Mouse (Mus musculus): ENCODE measurements at regions not wholly inside any gene's neighbourhood (a gene's known extent, or its start where the extent isn't known, plus 50 kb on each side); places are given as distances from the start of the nearest gene placed in this dataset. TPM values are rescaled to one million over a fixed set of nuclear protein-coding genes. Genes with fewer than 3 reads are reported as not detected.

DNA sequence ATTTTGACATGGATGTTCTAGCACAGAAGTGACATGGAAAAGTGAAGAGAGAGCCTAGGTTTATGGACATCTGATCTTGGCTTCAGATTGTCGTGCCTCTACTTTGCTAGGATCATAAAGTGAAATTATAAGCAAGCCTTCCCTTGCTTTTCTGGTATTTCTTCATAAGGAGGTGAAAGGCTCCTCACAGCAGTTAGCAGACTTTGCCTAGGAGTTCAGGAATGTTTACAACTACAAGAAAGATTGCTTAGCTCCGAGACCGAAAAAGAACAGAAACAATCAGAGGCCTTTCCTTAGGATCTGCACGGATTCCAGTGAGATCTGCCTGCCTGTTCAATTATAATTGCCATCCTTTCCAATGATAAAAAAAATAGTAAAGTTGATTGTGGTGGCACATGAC, 67.8 kb upstream of the Marcks start:
- no peak for ATAC-seq

DNA sequence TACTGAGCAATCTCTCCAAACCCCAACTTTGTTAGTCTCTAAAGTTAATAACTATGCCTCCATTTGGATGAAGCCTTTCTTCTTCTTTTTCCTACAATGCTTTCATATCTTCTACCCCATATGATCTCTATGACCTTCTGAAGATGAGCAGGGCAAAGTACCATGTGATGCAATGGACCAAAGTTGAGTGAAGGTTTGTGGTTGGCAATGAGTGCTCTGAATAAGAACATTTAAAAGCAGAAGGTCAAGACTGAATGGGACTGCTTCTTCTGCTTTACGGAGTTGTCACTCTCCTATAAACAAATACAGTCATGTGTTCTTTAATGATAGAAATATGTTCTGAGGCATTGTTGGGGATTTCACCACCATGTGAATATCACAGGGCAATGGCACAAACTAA, 65.0 kb upstream of the Marcks start:
- H3K4me2 ChIP-seq = no peak overlapping the region
- no peaks in the 10 kb centered on the region for H3K9me3 ChIP-seq (replicated peaks)
- no peaks in the 10 kb centered on the region for H3K36me3 ChIP-seq
- ATAC-seq = no peak
- H3K4me1 ChIP-seq = no peaks in the 10 kb centered on the region
- no peaks in the 10 kb centered on the region for H3K27me3 ChIP-seq (replicated peaks)
- no peak overlapping the region for H3K27ac ChIP-seq
- H3K4me3 ChIP-seq = no peak overlapping the region
- 63% methylated on average over 1 of the region's 1 CpGs for WGBS (ENCODE audit: insufficient replicate concordance)
- H3K9ac ChIP-seq = no peak overlapping the region

More for the DNA sequence above, 67.8 kb upstream of the Marcks start:
- no peaks in the 10 kb centered on the region for H3K36me3 ChIP-seq
- no peak overlapping the region for H3K4me2 ChIP-seq
- H3K27ac ChIP-seq = no peak overlapping the region
- no peak overlapping the region for H3K4me3 ChIP-seq
- no peaks in the 10 kb centered on the region for H3K4me1 ChIP-seq
- H3K27me3 ChIP-seq (replicated peaks) = no peaks in the 10 kb centered on the region
- 68% methylated on average over 4 of the region's 4 CpGs for WGBS (ENCODE audit: insufficient replicate concordance)
- H3K9ac ChIP-seq = no peak overlapping the region
- H3K9me3 ChIP-seq (replicated peaks) = no peaks in the 10 kb centered on the region

DNA sequence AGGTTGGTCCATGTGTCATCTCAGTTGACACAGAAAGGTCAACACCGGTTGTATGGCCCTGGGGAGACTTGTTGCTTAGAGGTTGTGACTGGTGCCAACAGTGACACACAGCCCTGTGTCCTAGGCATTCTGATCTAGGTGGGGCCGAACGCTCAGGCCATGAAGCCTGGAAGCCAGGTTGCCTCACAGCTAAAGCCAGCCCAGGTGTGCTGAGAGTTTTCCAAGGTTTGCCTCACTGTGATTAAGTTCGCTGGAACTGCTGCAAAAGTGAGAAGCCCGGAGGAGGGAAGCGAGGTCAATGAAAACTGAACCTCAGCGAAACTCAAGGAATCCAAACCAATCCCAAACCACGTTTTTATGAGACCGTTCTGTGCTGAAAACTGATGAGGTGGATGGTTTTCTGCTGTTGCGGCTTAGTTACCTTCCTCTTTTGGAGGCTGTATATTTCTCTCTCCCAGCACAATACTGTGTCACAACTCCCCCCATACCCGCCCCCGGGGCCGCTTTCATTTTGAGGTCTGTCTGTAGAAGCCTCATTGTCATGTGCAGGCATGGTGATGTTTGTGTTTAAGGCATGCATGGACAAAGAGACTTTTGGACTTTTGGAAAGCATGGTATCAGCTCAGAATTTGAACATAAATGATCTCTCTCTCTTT, 56.2 kb upstream of the Marcks start:
- WGBS (ENCODE audit: insufficient replicate concordance) = 72% methylated on average over 13 of the region's 13 CpGs
- ATAC-seq = no peak
- no peak overlapping the region for H3K4me2 ChIP-seq
- H3K4me3 ChIP-seq = no peak overlapping the region
- H3K27ac ChIP-seq = no peak overlapping the region
- H3K9ac ChIP-seq = no peak overlapping the region
- no peaks in the 10 kb centered on the region for H3K27me3 ChIP-seq (replicated peaks)
- H3K36me3 ChIP-seq = no peaks in the 10 kb centered on the region
- no peaks in the 10 kb centered on the region for H3K4me1 ChIP-seq
- no peaks in the 10 kb centered on the region for H3K9me3 ChIP-seq (replicated peaks)

DNA sequence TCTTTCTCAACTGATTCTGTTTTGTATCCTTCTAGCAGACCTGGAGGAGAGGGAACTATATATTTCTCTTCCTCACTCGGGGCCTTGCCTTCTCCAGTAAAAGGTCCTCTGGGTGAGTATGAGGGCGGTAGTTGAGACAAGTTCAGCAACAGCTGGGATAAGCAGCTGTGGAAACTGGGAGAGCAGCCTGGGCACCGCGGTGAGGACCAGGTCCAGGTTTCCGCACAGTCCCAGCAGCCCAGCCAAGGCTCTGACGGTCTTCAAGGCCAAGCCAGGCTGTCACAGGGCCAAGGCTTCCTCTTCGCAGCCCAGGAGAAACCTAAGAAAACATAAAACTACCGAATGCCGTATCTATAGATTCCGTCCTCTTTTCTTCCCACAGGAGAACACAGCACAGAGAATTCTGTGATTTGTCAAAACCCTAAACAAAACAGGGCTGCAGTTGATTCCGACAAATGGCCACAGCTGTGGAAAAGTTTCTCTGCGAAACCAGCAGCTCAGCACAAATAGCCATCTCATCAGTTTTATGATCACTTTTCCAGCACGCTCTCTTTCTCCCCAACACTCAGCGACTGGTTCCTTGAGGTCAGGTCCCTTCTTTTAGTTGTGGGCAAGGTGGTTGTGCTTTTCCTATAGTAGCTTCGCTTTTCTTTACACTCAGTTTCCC, 55.5 kb upstream of the Marcks start:
- no peaks in the 10 kb centered on the region for H3K4me1 ChIP-seq
- H3K27ac ChIP-seq = no peak overlapping the region
- ATAC-seq = no peak
- H3K9ac ChIP-seq = no peak overlapping the region
- H3K27me3 ChIP-seq (replicated peaks) = no peaks in the 10 kb centered on the region
- H3K4me3 ChIP-seq = no peak overlapping the region
- 79% methylated on average over 15 of the region's 15 CpGs for WGBS (ENCODE audit: insufficient replicate concordance)
- no peaks in the 10 kb centered on the region for H3K9me3 ChIP-seq (replicated peaks)
- H3K36me3 ChIP-seq = no peaks in the 10 kb centered on the region
- H3K4me2 ChIP-seq = no peak overlapping the region

DNA sequence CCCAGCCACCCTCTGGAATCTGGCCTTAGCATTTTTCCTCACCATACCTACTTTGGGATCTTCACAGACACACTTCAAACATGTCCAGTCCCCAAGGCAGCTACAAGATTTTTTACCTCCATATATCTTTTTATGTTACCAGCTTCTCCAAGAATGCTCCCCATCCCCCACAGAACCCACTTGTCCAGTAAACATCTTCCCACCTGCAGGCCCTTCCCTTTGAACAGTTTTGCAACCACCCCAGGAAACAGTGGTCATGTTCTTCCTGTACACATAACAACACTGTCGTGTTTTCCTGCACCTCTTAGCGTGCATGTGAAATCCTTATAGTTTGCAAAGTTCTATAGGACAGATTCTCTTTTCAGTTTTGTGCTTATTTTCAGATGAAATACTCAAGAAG, 53.9 kb upstream of the Marcks start:
- Histone ChIP-seq H3K4me2 (no peak overlapping the region), H3K27ac (no peak overlapping the region), H3K27me3 (replicated peaks) (no peaks in the 10 kb centered on the region), H3K9ac (no peak overlapping the region), H3K9me3 (replicated peaks) (no peaks in the 10 kb centered on the region), H3K4me1 (no peaks in the 10 kb centered on the region), H3K4me3 (no peak overlapping the region), H3K36me3 (no peaks in the 10 kb centered on the region)
- no peak for ATAC-seq
- 20% methylated on average over 2 of the region's 2 CpGs for WGBS (ENCODE audit: insufficient replicate concordance)

DNA sequence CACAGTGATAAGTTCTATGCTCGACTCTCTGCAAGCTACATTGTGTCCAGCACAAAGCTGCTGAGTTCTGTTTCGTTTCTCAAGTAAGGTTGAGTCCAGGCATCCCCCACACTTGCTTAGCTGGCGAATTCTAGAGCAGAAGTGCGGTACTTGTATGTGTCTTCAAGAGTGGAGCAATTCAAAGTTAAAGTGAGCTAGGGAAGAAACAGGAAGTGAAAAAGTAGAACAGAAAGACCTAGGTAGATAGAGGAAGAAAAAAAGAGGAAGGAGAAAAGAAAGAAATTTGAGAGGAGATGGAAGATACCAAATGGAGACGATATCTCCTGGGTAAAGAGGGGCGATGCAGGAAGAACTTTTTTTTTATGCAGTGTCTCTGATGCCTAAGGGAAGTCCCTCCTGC, 51.4 kb upstream of the Marcks start:
- H3K4me1 ChIP-seq = no peaks in the 10 kb centered on the region
- no peak overlapping the region for H3K4me3 ChIP-seq
- H3K36me3 ChIP-seq = no peaks in the 10 kb centered on the region
- H3K9ac ChIP-seq = no peak overlapping the region
- 35% methylated on average over 6 of the region's 6 CpGs for WGBS (ENCODE audit: insufficient replicate concordance)
- no peak overlapping the region for H3K27ac ChIP-seq
- H3K4me2 ChIP-seq = no peak overlapping the region
- no peaks in the 10 kb centered on the region for H3K27me3 ChIP-seq (replicated peaks)
- ATAC-seq = no peak
- no peaks in the 10 kb centered on the region for H3K9me3 ChIP-seq (replicated peaks)

Small RNA genes lying in the stretch of these regions (microRNA-seq; reads per million reads assigned to microRNA genes)
- not detected for gene Gm24710

All from liver, embryonic 12.5 days (tissue).